Mouse (Mus musculus): ENCODE results near the gene Ldhal6b. TPM values are rescaled to one million over a fixed set of nuclear protein-coding genes. Genes with fewer than 3 reads are reported as not detected.

The Ldhal6b gene
- polyA plus RNA-seq, 1 experiment from 2014 or later = not detected

DNA sequence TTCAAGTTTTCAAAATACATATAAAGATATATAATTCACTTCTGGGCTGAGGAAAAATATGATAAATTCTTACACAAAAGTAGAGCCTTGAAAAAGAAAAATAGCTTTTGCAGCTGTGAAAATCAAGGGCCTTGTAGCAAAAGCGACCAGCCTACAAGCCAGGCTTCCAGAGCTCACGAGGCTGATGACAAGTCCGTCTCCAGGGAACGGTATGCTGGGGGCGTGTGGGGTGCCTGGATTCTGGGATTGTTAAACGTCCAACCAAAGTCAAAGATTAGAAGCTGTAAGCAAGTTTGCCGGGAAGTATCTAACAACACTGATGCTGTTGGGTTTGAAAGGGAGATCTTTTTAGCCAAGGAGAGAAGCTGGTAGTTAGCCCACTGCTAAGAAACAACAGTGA lies 47.0 kb downstream of the Ldhal6b start:
- H3K27me3 ChIP-seq (ENCODE audit: control insufficient read depth, insufficient read depth, low read length) = no peaks in the 10 kb centered on the region
- no peak for ATAC-seq (ENCODE audit: insufficient number of reproducible peaks, insufficient read depth, low FRiP score, low read depth)
- H3K4me3 ChIP-seq (ENCODE audit: low read depth, low read length) = no peak overlapping the region
- no peak overlapping the region for H3K9ac ChIP-seq (replicated peaks; ENCODE audit: low read depth, low read length)
- H3K4me2 ChIP-seq (replicated peaks; ENCODE audit: low read depth, low read length) = no peak overlapping the region
- H3K9me3 ChIP-seq (ENCODE audit: control insufficient read depth, low read depth, low read length) = no peaks in the 10 kb centered on the region
- no peaks in the 10 kb centered on the region for H3K36me3 ChIP-seq (ENCODE audit: control insufficient read depth, insufficient read depth, low read length)
- 49% methylated on average over 7 of the region's 7 CpGs for WGBS
- no peak overlapping the region for H3K27ac ChIP-seq (ENCODE audit: low read length)
- H3K4me1 ChIP-seq (ENCODE audit: control insufficient read depth, insufficient read depth, low read length) = no peaks in the 10 kb centered on the region

- no peak overlapping the region for H3K9ac ChIP-seq (replicated peaks; ENCODE audit: low read depth, low read length)
- 63% methylated on average over 4 of the region's 4 CpGs for WGBS
Measured at GRCm38 (mm10) chr17:5371032-5371431, 47.5 kb downstream of the Ldhal6b start.

More at GRCm38 (mm10) chr17:5371032-5371431, 47.5 kb downstream of the Ldhal6b start:
- no peak for ATAC-seq (ENCODE audit: insufficient number of reproducible peaks, insufficient read depth, low FRiP score, low read depth)
- H3K27ac ChIP-seq (ENCODE audit: low read length) = no peak overlapping the region
- H3K4me1 ChIP-seq (ENCODE audit: control insufficient read depth, insufficient read depth, low read length) = no peaks in the 10 kb centered on the region
- H3K4me2 ChIP-seq (replicated peaks; ENCODE audit: low read depth, low read length) = no peak overlapping the region
- no peak overlapping the region for H3K4me3 ChIP-seq (ENCODE audit: low read depth, low read length)
- no peaks in the 10 kb centered on the region for H3K9me3 ChIP-seq (ENCODE audit: control insufficient read depth, low read depth, low read length)
- no peaks in the 10 kb centered on the region for H3K36me3 ChIP-seq (ENCODE audit: control insufficient read depth, insufficient read depth, low read length)
- H3K27me3 ChIP-seq (ENCODE audit: control insufficient read depth, insufficient read depth, low read length) = no peaks in the 10 kb centered on the region

Small RNA genes lying within 50 kb of the gene (microRNA-seq; reads per million reads assigned to microRNA genes)
- not detected for gene Gm22475

Other genes with a start within 250 kb of the Ldhal6b start
- gene Tmem242, start 21.5 kb upstream of the Ldhal6b start, polyA plus RNA-seq (2014; fragmentation: Nextera tagmentation; extraction: Ambion mirVana) = 138 and 140 TPM in 2 replicates
- 2.4 and 3.6 TPM in 2 replicates for gene Zdhhc14, start 73.8 kb upstream of the Ldhal6b start, polyA plus RNA-seq (2014; fragmentation: Nextera tagmentation; extraction: Ambion mirVana)

Data from stomach, embryonic 14.5 days (tissue).